Mouse (Mus musculus): Measurements from ENCODE around the gene Ankrd23.
A peak's percentile ranks its signal among the peaks of the same experiment; 100 is the strongest.

Gene Ankrd23

GRCm38 (mm10) chr1:36563197-36563596, 26.5 kb upstream of the Ankrd23 start:
- no peak for DNase-seq (ENCODE audit: low spot score)

- DNase-seq (ENCODE audit: low spot score), result no peak
Measured at GRCm38 (mm10) chr1:36562388-36562787, 25.7 kb upstream of the Ankrd23 start.

GRCm38 (mm10) chr1:36560903-36561302, 24.2 kb upstream of the Ankrd23 start:
- no peak for DNase-seq (ENCODE audit: low spot score)

- no peak for DNase-seq (ENCODE audit: low spot score)
Measured at GRCm38 (mm10) chr1:36559888-36560287, 23.2 kb upstream of the Ankrd23 start.

- no peak for DNase-seq (ENCODE audit: low spot score)
Measured at GRCm38 (mm10) chr1:36559256-36559655, 22.6 kb upstream of the Ankrd23 start.

DNA sequence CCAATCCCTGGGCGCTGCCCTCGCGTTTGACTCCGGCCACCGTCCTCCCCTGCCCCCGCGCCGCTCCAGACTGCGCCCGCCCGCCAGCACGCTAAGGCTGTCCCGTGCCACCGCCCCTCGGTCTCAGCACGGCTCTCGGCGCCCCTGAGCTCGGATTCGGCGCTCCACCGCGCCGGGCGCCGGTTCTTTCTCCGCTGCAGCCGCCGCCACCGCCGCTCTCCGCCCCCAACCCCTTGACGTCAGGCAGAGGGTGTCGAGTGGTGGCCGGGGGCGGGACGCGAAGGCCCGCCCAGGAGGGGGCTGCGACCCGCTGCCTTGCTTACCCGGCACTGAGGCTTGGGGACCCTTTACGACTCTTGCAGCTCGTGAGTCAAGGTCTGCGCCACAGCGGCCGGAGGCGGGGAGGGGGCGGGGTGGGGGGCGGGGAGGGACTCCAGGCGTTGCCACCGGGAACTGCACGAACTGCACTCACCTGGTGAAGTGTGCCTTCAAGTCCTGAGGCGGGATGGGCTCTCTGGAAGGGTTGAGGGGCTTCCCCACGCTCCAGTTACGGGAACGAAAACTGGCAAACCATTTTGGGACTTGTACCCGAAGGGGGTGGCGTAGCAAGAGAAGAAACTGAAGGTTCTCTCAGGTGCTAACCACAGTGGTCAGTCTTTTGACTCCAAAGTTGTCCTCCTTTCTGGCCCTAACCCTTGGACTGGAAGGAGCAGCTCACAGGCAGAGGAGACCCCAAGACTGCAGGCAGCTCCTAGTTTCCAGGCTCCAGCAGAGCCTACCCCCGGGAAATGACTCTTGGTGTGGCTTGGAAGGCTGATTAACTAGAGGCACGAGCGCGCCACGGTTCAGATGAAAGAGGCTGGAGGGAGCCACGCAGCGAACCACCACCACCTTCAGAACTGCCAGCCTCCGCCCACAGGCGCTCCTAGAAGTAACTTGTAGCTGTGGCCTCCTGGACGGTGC, 21.6 kb upstream of the Ankrd23 start, which contains the start of gene Sema4c:
Gene Sema4c, minus strand, starts transcription at position 319 of the 963 bp plus-strand sequence.
- no peak for DNase-seq (ENCODE audit: low spot score)

GRCm38 (mm10) chr1:36557457-36558011, 20.9 kb upstream of the Ankrd23 start:
- no peak for DNase-seq (ENCODE audit: low spot score)

DNA sequence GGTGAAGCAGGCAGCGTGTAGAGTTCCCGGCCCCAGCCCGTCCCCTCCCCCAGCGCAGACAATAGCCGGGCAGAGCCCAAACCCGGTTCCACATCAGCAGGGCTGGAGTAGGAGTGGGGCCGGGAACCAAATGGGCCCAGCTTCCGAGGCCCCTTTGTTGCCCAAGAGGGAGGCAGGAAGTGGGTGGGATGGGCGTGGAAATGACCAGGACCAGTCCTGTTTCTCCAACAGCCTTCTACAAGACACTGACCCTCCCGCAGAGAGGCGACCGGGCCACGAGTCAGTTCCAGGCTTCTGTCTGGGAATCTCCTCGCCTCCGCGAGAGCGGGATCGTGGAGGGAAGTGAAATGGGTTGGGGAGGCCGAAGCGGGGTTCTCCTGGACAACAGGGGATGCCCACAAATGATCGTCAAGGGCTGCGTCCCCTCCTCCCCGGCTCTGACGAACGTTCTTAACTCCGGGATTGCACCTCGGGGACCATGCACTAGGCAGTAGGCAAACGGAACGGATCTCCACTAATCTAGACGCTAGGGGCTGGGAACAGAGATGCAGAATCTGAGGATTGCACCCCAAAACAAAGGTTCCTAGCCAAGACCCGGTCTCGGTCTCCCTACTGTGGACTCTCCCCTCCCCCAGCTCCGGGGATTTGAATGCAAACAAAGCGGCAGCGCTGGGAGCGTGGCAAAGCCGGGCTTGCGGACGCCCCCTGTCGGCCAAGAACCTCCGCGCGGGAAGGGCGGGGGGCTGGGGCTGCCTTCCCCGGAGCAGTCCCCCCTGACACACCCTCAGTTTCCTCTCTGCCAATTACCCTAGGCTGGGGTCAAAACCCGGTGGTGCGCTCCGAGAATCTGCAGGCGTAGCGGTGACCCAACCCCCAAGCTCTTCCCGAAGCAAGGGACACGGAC, 20.1 kb upstream of the Ankrd23 start:
- DNase-seq (ENCODE audit: low spot score), result peak; percentile 25

GRCm38 (mm10) chr1:36555798-36556395, 19.2 kb upstream of the Ankrd23 start:
- no peak for DNase-seq (ENCODE audit: low spot score)

DNA sequence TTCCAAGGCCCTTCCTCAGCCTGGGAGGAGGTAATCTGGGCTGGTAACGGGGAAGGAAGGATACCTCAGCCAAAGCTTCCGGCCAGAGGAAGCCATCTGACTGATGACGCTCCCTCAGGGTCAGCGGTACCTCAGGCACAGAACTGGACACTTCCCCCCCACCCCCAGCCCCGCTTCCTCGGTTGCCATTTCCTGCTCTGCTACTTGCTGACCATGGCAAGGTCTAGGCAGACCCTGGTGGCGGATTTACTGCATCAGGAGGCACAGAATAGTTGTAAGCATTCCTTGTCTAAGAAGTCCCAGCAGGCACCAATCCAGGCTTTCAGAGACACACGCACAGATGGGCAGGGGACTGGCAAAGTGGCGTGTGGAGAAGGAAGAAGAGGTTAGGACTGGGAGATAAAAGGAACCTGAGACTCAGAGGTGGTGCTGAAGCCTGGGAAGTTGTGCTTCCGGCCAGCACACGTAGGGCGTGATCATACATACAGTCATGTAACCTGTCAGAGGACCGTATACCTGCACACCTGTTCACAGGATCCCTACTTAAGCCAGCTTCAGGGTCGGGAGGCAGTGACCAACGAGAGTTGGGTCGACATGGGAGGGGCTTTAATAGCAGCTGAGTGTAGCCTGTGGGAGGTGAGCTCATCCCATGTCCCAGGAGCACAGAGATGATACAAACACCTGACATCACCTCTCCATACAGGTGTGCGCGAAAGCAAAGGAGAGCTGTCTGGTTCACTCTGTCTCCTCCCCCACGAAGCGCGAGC, 18.1 kb upstream of the Ankrd23 start:
- DNase-seq (ENCODE audit: low spot score), result no peak

DNA sequence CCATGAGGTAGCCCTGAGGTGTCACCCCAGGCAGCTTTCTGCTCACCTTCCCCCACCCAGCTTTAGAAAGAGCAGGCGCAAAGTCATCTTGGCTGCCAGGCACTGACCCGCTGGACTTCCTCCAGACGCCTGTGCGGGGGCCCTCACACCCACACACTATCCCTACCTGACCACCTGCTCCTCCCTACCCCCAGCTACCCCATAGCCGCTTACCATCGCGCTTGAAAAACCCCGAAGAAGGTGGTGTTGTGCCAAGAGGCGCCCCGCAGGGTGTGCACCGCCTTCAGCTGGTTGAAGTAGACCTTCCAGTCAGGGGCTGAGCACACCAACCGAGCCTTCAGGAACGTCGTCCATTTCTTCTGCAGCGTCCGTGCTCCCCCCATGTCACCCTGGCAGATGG, 15.8 kb upstream of the Ankrd23 start:
- no peak for DNase-seq (ENCODE audit: low spot score)

GRCm38 (mm10) chr1:36551904-36552303, 15.2 kb upstream of the Ankrd23 start:
- no peak for DNase-seq (ENCODE audit: low spot score)

- DNase-seq (ENCODE audit: low spot score), result no peak
Measured at GRCm38 (mm10) chr1:36550075-36550863, 13.6 kb upstream of the Ankrd23 start.

GRCm38 (mm10) chr1:36549491-36549890, 12.8 kb upstream of the Ankrd23 start:
- no peak for DNase-seq (ENCODE audit: low spot score)

DNA sequence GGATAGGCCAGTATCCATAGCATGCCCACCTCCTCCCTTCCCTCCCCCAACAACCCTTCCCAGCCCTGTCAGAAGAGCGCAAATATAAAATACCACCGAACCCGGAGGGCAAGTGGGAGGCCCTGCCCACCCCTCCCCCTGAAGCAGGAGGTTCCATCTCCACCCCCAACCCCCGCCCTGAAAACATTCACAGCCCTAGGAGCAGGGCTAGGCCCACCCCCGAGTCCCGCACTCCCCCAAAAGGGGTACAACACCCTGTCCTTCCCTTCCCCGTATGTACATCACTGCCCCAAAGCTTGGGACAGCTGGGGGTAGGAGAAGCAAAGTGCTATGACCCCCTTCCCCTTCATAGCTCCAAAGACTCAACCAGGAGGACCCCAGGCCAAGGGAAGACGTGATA, 12.1 kb upstream of the Ankrd23 start:
- DNase-seq (ENCODE audit: low spot score), result no peak

- DNase-seq (ENCODE audit: low spot score), result no peak
Measured at GRCm38 (mm10) chr1:36547981-36548598, 11.4 kb upstream of the Ankrd23 start.

GRCm38 (mm10) chr1:36546888-36547471, 10.3 kb upstream of the Ankrd23 start, which contains the start of gene Ankrd39:
Gene Ankrd39 (minus strand): TSS chr1:36547445.
- DNase-seq (ENCODE audit: low spot score), result peak; percentile 87

GRCm38 (mm10) chr1:36545845-36546600, 9.3 kb upstream of the Ankrd23 start:
- DNase-seq (ENCODE audit: low spot score), result no peak

- DNase-seq (ENCODE audit: low spot score), result no peak
Measured at GRCm38 (mm10) chr1:36545382-36545781, 8.7 kb upstream of the Ankrd23 start.

Measured in spleen, adult 12 weeks (tissue).